Mouse (Mus musculus): ENCODE measurements around the gene Sept1. TPM values are rescaled to one million over a fixed set of nuclear protein-coding genes. Genes with fewer than 3 reads are reported as not detected.

Gene Sept1
- total RNA-seq, 2 experiments from 2014 or later, result 23.3 to 29.1 TPM

GRCm38 (mm10) chr7:127223515-127224478 is 9.1 kb downstream of the Sept1 start:
- ATAC-seq (replicated peaks; ENCODE audit: poor library complexity, severe bottlenecking), result no peak

GRCm38 (mm10) chr7:127223106-127223505 is 9.8 kb downstream of the Sept1 start:
- no peak for ATAC-seq (replicated peaks; ENCODE audit: poor library complexity, severe bottlenecking)

GRCm38 (mm10) chr7:127220440-127220839 is 12.5 kb downstream of the Sept1 start:
- no peak for ATAC-seq (replicated peaks; ENCODE audit: poor library complexity, severe bottlenecking)

GRCm38 (mm10) chr7:127218670-127219069 is 14.3 kb downstream of the Sept1 start:
- no peak; the same call in 1 of the 2 replicates for ATAC-seq (replicated peaks; ENCODE audit: poor library complexity, severe bottlenecking)

- peak; percentile 49 for ATAC-seq (replicated peaks; ENCODE audit: poor library complexity, severe bottlenecking)
Measured at GRCm38 (mm10) chr7:127217901-127218642, 14.9 kb downstream of the Sept1 start.

- no peak for ATAC-seq (replicated peaks; ENCODE audit: poor library complexity, severe bottlenecking)
Measured at GRCm38 (mm10) chr7:127217475-127217874, 15.5 kb downstream of the Sept1 start.

GRCm38 (mm10) chr7:127216307-127216706 is 16.6 kb downstream of the Sept1 start:
- no peak for ATAC-seq (replicated peaks; ENCODE audit: poor library complexity, severe bottlenecking)

GRCm38 (mm10) chr7:127214981-127215871 is 17.7 kb downstream of the Sept1 start:
- ATAC-seq (replicated peaks; ENCODE audit: poor library complexity, severe bottlenecking), result peak; percentile 64

GRCm38 (mm10) chr7:127214521-127214920 is 18.4 kb downstream of the Sept1 start:
- no peak for ATAC-seq (replicated peaks; ENCODE audit: poor library complexity, severe bottlenecking)

GRCm38 (mm10) chr7:127213930-127214329 is 19.0 kb downstream of the Sept1 start:
- ATAC-seq (replicated peaks; ENCODE audit: poor library complexity, severe bottlenecking), result no peak

GRCm38 (mm10) chr7:127213485-127213884 is 19.4 kb downstream of the Sept1 start:
- ATAC-seq (replicated peaks; ENCODE audit: poor library complexity, severe bottlenecking), result no peak

- ATAC-seq (replicated peaks; ENCODE audit: poor library complexity, severe bottlenecking), result no peak
Measured at GRCm38 (mm10) chr7:127212432-127213250, 20.3 kb downstream of the Sept1 start.

- ATAC-seq (replicated peaks; ENCODE audit: poor library complexity, severe bottlenecking), result no peak
Measured at GRCm38 (mm10) chr7:127211014-127211745, 21.8 kb downstream of the Sept1 start.

GRCm38 (mm10) chr7:127210266-127210665 is 22.7 kb downstream of the Sept1 start:
- no peak for ATAC-seq (replicated peaks; ENCODE audit: poor library complexity, severe bottlenecking)

- ATAC-seq (replicated peaks; ENCODE audit: poor library complexity, severe bottlenecking), result no peak
Measured at GRCm38 (mm10) chr7:127209851-127210250, 23.1 kb downstream of the Sept1 start.

- peak; percentile 73 for ATAC-seq (replicated peaks; ENCODE audit: poor library complexity, severe bottlenecking)
Measured at GRCm38 (mm10) chr7:127208553-127209438, 24.1 kb downstream of the Sept1 start, which contains the start of gene Mylpf. Gene Mylpf (plus strand): TSS chr7:127208890.

- ATAC-seq (replicated peaks; ENCODE audit: poor library complexity, severe bottlenecking), result peak; percentile 17
Measured at GRCm38 (mm10) chr7:127208295-127208552, 24.7 kb downstream of the Sept1 start, which contains the start of gene Tbc1d10b. Gene Tbc1d10b (minus strand): TSS chr7:127208468.
